Mouse (Mus musculus) megakaryocyte, adult 5-6 weeks (primary cell): ENCODE results near the gene Anapc2. TPM values are rescaled to one million over a fixed set of nuclear protein-coding genes. Genes with fewer than 3 reads are reported as not detected.
A peak's percentile ranks its signal among the peaks of the same experiment; 100 is the strongest.

Experiments used
- ATAC-seq: 2 replicates; pipeline ENCODE4 v1.8.0; 2016; ENCODE audit warnings: mild to moderate bottlenecking, inconsistent platforms; ENCODE audit not compliant: poor library complexity, severe bottlenecking
- total RNA-seq, 2 experiments: library from RNA; stranded (forward) in 1 of 2; stranded (reverse) in 1 of 2; fragments of 153-499, 151-499 nt in 1 of 2; fragments of 221-1000, 200-1000 nt in 1 of 2; gene quantifications; 2 replicates each; pipeline versions ENCODE4 v1.2.3 to v1.2.4; 2015 to 2017

Anapc2 gene
- total RNA-seq, 2 experiments from 2014 or later: 25.1 to 28.9 TPM

DNA sequence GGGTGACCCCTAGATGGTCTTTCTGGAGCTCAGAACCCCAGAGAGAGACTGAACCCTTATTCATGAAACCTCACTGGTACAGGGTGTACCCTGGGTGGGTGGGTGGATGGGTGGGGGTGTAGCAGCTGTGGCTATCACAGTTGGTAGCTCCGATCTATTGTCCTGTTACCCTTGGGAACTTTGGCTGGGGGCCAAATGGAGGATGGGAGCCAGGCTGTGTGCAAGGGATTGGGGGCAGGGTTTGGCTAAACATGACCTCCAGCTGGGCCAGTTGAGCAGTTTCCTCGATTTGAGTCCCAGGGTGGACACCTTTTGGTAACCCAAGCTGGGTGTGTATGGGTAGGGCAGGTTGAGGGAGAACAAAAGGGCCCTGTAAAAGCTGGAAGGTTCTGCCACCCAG, 5.6 kb upstream of the Anapc2 start:
- no peak for ATAC-seq

- ATAC-seq: no peak
Observed at GRCm38 (mm10) chr2:25267241-25267640, 5.0 kb upstream of the Anapc2 start.

GRCm38 (mm10) chr2:25267746-25268309, 4.5 kb upstream of the Anapc2 start:
- no peak for ATAC-seq

DNA sequence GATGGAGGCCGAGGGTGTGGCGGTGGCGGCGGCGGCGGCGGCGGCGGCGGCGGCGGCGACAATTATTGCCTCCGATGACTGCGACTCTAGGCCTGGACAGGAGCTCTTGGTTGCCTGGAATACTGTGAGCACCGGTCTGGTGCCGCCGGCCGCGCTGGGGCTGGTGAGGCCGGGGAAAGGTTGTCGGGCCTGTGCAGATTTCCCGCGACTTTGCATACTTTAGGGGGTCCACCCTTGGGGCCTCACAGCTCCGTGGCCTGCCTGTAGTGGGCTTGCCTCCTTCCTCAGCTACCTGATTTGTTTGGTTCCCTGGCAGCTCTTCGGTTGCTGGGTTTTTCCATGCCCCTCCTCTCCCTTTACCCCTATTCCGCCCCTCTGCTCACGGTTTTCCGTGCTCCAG, 237 bp downstream of the Anapc2 start:
- no peak for ATAC-seq

DNA sequence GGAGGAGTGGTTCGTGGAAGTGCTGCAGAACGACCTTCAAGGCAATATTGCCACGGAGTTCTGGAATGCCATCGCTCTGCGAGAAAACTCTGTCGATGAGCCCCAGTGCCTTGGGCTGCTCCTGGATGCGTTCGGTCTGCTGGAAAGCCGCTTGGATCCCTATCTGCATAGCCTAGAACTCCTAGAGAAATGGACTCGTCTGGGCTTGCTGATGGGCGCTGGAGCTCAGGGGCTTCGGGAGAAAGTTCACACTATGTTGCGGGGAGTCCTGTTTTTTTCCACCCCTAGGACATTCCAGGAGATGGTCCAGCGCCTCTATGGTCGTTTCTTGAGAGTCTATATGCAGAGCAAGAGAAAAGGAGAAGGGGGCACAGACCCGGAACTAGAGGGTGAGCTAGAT, 732 bp downstream of the Anapc2 start:
- ATAC-seq: no peak

DNA sequence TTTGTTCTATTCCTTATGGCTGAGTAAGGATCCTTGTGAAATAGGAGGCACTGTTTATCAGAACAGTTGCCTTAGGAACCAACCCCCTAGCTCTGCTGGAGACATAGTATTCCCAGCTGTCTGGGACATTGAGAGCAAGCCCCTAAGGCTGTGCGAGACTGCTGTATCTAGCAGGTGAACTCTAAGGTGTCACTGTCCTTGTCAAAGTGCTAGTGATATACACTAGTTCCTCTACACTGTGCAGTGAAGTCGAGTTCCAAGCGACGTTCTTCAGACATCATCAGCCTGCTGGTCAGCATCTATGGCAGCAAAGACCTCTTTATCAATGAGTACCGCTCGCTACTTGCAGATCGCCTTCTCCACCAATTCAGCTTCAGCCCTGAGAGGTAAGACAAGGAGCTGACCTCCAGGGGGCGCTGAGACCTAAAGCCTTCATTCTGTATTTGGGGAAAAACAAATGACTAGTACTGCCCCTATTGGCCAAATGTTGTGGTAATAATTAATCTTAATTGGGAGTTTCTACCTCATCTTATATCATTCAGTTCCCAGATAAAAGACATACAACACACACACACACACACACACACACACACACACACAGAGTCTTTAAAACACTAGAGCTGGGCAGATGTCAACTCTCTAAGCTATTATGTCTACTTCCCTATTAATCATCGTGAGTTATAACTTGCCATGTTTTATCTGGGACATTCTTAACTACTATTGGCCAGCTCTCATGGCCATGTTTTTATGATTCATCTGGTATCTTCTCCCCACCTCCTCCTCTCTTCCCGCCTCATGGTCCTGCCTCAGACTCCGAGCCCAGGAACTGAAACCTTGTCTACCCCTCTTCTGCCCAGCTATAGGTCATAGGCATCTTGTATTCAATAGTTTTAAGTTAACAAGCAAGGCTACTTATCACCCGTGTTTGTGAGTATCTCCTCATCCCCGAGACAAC, 6.9 kb downstream of the Anapc2 start:
- ATAC-seq: peak; percentile 87

DNA sequence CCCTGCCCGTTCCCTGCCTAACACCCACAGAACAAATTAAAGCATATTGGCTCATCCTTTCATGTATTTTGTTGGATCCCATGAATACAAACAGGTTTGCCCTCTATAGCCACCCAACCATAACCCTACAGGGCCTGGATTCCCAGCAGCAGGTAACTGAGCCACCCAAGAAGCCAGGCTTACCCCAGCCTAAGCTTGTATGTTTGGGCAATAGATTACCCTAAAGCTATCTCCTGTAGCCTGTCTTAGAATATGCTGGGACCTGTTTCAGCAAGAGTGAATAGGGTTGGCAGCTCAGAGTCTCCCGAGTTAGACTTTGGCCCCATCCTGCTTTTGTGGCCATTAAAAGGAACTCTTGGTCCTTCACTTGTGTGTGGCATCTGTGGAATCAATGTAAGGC, 13.3 kb downstream of the Anapc2 start:
- ATAC-seq: no peak

GRCm38 (mm10) chr2:25286314-25286713, 14.0 kb downstream of the Anapc2 start:
- no peak for ATAC-seq

GRCm38 (mm10) chr2:25286837-25287636, 14.8 kb downstream of the Anapc2 start:
- no peak for ATAC-seq

- ATAC-seq: no peak
Observed at GRCm38 (mm10) chr2:25287927-25288649, 15.8 kb downstream of the Anapc2 start, which contains the start of gene Tmem210. TSS of gene Tmem210 (plus strand) at chr2:25288145.

- no peak for ATAC-seq
Observed at GRCm38 (mm10) chr2:25288734-25289345, 16.6 kb downstream of the Anapc2 start.

DNA sequence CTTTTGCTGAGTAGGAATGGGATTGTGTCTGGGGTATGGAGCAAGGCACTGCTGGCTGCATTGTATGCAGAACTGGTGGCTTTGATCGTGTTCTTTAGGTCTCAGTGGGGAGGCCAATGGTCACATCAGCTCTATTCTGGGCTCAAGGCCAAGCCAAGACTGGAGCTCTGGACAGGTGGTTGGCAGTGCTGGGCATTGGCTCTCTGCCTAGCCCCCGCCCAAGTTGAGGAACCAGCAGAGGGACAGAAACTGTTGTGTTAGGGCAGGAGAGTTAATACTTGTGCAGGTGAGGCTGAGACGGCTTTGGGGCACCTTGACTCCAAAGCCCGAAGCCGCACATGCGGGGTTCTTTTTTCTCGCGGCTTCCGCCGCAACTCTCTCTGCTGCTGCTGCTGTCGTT, 17.4 kb downstream of the Anapc2 start, which contains the start of gene Lrrc26:
TSS of gene Lrrc26 (plus strand) at position 265 of the 400 bp plus-strand sequence.
- no peak for ATAC-seq

- no peak for ATAC-seq
Observed at GRCm38 (mm10) chr2:25290101-25290815, 18.0 kb downstream of the Anapc2 start.

- ATAC-seq: no peak
Observed at GRCm38 (mm10) chr2:25290816-25291130, 18.5 kb downstream of the Anapc2 start.

DNA sequence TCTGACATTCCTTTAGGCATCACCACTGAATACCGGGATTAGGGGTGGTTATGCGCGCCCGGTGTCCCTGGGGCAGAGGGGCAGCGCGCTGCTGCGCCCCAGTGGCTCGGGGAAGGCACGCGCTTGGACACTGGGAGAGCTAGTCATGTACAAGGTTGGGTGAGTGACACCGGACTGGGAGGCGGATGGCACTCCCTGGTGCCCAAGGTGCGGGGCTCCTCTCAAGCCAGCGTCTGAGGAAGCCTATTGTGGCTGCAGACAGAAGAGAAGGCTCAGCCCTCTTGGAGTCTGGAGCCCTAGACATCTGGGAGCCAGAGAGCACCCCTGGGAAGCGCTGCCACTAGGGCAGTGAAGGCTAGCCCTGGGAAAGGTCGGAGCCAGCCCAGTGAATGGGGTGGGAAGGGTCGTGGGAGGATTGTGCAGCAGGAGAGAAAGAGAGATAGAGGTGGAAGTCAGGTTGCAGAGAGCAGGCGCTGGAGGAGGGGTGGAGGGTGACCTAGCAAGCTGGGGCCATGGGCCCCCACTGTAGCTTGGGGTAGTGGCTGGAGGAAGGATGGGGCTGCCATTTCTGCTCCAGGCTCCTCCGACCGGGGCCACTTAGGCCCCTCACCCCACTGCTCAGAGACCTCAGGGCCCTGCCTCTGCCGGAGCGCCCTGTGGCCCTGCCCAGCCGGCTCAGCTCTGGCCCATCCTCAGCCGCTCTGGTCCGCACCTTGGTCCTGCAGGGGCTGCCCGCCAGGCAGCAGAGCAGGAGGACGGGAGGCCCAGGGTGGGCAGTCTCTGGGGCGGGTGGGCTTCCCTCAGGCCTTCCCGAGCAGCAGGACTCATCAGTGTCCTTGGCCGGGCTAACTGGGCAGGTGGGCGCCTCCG, 19.1 kb downstream of the Anapc2 start:
- ATAC-seq: no peak

DNA sequence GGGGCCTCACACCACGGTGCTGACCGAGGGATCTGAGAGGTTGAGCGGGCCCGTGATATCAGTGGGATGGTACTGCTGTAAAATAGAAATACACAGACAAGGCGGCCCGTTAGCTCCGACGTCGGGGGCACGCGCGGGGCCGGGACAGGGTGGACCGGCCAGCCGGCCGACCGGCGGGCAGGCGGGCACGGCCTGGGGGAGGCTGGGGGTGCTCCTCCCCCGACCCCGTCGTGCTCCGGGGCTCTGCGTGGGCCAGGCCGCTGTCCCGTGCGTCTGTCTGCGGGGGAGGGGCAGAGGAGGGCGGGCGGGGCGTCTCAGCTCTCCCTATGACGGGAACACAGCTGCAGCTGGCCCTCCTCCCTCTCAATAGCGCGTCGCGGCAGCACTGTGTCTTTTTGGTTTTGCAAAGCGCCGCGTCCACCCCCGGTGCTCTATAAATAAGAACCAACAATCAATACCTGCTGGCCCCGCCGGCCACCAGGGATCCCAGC, 19.8 kb downstream of the Anapc2 start:
- ATAC-seq: no peak

GRCm38 (mm10) chr2:25292856-25293255, 20.6 kb downstream of the Anapc2 start:
- ATAC-seq: peak; percentile 82

DNA sequence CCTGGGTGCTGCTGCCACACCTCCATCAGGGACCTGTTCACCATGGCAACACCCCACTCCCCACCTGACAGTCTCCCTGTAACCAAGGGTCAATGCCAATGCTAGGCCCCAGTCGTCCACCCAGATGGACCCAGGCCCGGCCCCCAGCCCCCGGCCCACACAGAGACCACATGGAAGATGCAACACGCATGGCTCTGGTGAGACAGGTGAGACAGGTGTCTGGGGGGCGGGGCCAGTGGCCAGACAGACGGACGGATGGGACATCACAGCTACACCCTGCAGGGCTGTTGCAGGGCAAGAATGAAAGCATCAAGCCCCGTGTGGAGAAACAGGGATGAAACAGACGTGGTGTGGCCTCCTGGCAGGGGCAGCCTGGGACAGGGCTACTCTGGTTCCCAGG, 21.4 kb downstream of the Anapc2 start:
- no peak for ATAC-seq

GRCm38 (mm10) chr2:25297093-25297492, 24.8 kb downstream of the Anapc2 start:
- ATAC-seq: no peak
